Mouse (Mus musculus) cerebellum, adult 9-11 months (tissue): ENCODE results near the gene Ang.

Source experiments
- DNase-seq: peaks from one replicate; pipeline ENCODE4 v3.0.0; 2022

Ang gene

GRCm38 (mm10) chr14:51090921-51091900 is at the start of gene Ang, which contains the start of gene Rnase4:
TSS of gene Ang (plus strand) at chr14:51091150.
TSS of gene Rnase4 (plus strand) at chr14:51091077.
- peak; percentile 64 for DNase-seq

- DNase-seq, result no peak
These were observed 49.2 kb upstream of the Ang start, which contains the start of gene Rnase9 for GRCm38 (mm10) chr14:51041769-51042168. TSS of gene Rnase9 (minus strand) at chr14:51041869.

GRCm38 (mm10) chr14:51047846-51048245 is 43.1 kb upstream of the Ang start:
- no peak for DNase-seq

- DNase-seq, result no peak
These were observed 40.9 kb upstream of the Ang start, which contains the start of gene Rnase11 for GRCm38 (mm10) chr14:51050063-51050462. TSS of gene Rnase11 (minus strand) at chr14:51050163.

GRCm38 (mm10) chr14:51051941-51052340 is 39.0 kb upstream of the Ang start:
- no peak for DNase-seq

- no peak for DNase-seq
These were observed 37.8 kb upstream of the Ang start for GRCm38 (mm10) chr14:51053176-51053575.

- no peak for DNase-seq
These were observed 36.4 kb upstream of the Ang start for GRCm38 (mm10) chr14:51054243-51055237.

GRCm38 (mm10) chr14:51057401-51057831 is 33.5 kb upstream of the Ang start, which contains the start of gene Rnase12:
TSS of gene Rnase12 (minus strand) at chr14:51057661.
- DNase-seq, result no peak

- DNase-seq, result no peak
These were observed 30.2 kb upstream of the Ang start for GRCm38 (mm10) chr14:51060761-51061160.

- no peak for DNase-seq
These were observed 22.0 kb upstream of the Ang start for GRCm38 (mm10) chr14:51068956-51069355.

GRCm38 (mm10) chr14:51069617-51070016 is 21.3 kb upstream of the Ang start:
- no peak for DNase-seq

- no peak for DNase-seq
These were observed 16.6 kb upstream of the Ang start, which contains the start of gene Olfr750 for GRCm38 (mm10) chr14:51074335-51074734. TSS of gene Olfr750 (minus strand) at chr14:51074435.

GRCm38 (mm10) chr14:51079180-51079579 is 11.8 kb upstream of the Ang start:
- DNase-seq, result no peak

- DNase-seq, result no peak
These were observed 9.9 kb upstream of the Ang start for GRCm38 (mm10) chr14:51081035-51081434.

GRCm38 (mm10) chr14:51082599-51083581 is 8.1 kb upstream of the Ang start:
- peak; percentile 59 for DNase-seq

GRCm38 (mm10) chr14:51083805-51084204 is 7.1 kb upstream of the Ang start:
- DNase-seq, result no peak

- DNase-seq, result no peak
These were observed 5.9 kb upstream of the Ang start for GRCm38 (mm10) chr14:51085086-51085485.

GRCm38 (mm10) chr14:51085911-51086310 is 5.0 kb upstream of the Ang start:
- DNase-seq, result no peak

GRCm38 (mm10) chr14:51087762-51088161 is 3.2 kb upstream of the Ang start:
- DNase-seq, result no peak

GRCm38 (mm10) chr14:51088166-51088969 is 2.6 kb upstream of the Ang start:
- DNase-seq, result peak; percentile 87
